Mouse (Mus musculus) adrenal gland, postnatal 4 days (tissue): ENCODE data around the gene Kbtbd4. TPM values are rescaled to one million over a fixed set of nuclear protein-coding genes. Genes with fewer than 3 reads are reported as not detected.

Experiments used
- DNase-seq, 2 experiments: peaks; one replicate each; pipeline ENCODE4 v3.0.0; 2021 to 2022; ENCODE audit warnings: low spot score in 2 of 2, mixed read lengths in 2 of 2
- total RNA-seq, 2 experiments: library from RNA; stranded (reverse); gene quantifications; 2 replicates each; pipeline ENCODE4 v1.2.3; 2021

Kbtbd4 gene
- total RNA-seq, 2 experiments from 2014 or later, result 35.6 to 37.4 TPM

DNA sequence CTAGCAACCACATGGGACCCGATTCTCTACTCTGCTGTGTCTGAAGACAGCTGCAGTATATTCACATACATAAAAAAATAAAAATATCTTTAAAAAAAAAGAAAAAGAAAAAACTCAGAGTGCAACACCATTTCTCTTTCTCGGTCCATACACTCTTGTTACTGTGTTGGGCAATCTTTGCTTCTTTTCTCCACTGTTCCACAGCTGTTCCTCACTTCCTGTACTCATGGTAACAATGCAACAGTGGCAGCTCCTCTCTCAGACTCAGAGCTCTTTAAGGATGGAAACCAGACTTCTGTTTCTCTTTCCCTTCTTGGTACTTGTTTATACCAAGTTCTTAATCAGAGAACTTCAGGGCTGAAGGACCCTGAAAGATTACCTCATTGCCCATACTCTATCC is 1.1 kb upstream of the Kbtbd4 start:
- no peak for DNase-seq

DNA sequence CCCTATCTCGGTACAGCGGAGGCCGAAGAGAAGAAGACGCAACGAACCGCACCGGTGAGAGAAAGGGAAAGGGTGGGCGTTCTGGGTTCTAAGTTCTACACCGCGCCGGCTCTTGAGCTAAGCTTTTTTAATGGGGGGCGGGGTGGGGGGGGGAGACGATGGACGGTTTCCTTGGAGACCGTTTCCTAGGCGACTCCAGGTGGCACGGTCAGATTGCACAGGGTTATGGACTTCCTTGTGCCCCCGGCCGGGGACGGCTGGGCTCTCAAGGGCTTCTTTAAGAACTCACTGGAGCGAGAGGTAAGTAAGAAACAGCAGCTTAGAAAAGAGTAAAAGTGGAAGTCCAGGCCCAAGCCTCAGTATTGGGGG is 300 bp downstream of the Kbtbd4 start:
- no peak for DNase-seq

DNA sequence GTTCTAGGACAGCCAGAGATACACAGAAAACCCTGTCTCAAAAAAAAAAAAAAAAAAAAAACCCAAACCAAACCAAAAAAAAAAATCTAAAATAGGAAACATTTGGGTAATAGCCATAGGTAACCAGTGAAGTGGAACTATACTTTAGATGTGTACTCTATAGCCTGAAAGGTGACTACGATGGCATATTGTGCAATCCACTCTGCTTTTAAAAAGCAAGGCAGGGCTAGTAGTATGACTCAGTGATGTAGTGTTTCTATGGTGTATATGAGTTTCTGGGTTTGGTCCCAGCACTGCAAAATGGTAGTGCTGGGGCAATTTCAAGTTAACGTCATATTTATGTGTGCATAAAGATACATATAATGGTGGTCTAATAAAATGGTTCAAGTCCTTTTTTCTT is 2.2 kb downstream of the Kbtbd4 start:
- no peak for DNase-seq

DNA sequence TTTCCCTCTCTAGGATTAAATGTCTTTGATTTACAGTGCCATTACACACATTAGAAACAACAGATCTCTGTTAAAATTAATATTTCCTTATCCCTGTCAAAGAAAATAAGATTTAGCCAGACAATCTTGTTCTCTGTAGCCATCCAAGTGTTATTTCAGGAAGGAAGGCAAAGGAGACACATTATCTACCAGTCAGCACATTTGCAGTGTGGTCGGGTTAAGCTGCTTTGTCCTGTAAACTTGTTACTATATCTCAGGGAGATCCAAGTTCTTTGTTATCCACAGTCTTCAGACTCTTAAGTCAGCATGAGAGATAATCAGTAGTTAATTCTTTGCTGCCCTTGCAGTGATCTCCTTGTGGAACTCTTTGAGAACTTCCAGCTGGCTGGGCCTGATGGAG is 6.3 kb downstream of the Kbtbd4 start:
- no peak for DNase-seq

DNA sequence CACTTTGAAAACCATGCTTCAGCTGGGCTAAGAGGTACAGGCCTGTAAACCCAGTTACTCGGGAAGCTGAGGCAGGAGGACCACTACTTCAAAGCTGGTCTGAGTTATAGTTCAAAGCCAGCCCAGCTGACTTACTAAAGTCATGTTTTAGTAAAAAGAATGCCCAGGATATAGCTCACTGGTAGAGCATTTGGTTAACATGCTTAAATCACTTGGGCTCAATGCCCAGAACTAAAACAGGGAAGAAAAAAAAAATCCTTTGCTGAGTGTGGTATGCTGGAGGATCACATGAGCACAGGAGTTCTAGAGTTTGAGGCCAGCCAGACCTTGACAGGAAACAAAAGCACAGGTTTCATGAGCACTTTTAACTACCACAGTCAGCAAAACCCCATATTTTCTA is 7.1 kb downstream of the Kbtbd4 start:
- DNase-seq, result no peak

DNA sequence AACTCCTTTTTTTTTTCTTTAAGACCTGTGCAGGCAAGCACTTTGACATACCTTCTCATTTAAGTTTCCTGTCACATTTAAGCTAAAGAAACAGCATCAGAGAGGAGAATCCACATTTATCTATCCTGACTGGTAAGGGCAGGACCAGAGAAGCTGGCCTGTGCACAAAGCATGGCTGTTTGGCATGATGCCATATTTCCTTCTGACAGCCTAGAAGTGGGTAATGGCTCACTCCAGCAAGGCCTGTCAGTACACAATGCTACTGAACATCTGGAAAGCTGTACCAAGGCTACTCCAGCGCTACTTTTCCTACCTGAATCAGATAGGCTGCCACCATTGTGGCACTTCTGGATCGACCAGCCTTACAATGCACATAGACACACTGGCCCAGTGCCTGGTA is 9.1 kb downstream of the Kbtbd4 start:
- DNase-seq, result no peak

DNA sequence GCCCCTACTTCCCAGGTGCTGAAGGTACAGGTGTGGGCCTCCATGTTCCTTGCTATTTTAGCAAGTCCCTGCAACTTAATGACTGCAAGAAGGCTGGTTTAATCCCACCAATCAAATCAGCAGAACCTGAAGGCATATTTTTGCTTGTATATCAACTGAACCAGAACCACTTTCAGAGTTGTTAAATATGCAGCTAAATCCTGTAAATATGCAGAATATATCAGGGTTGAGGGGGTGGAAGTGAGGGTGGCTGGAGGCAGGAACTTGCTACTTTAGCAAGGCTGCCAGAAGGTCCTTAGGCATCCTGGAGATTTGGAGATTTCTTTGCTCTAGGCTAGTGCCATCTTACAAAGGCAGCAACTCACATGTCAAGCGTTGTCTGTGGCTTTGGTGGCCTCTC is 11.0 kb downstream of the Kbtbd4 start:
- no peak for DNase-seq

DNA sequence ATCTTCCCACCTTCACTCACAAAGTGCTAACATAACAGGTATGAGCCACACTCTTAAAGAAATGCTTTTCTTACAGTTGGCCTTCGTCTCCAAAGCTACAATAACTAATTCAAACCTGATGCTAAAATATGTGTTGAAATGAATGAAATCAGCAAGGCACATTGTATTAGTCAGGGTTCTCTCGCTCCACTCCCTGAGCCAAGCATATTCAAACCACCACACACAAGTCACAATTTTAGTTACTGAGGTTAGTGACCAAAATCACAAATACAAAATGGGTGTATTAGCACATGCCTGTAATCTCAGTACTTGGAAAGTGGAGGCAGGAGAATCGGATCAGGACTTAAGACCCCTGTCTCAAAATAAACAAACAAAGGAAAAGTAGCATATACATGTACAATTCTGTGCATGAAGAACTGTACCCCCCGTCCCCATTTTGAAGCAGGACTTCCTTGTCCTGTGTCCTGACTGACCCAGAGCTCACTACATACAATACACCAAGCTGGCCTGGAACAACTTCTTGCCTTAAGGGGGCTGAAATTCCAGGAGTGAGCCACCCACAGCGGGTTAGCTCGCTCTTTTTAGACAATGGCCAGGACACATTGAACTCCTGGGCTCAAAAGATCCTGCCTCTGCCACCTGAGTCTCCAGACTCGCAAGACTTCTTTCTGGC is 12.2 kb downstream of the Kbtbd4 start:
- DNase-seq, result no peak

DNA sequence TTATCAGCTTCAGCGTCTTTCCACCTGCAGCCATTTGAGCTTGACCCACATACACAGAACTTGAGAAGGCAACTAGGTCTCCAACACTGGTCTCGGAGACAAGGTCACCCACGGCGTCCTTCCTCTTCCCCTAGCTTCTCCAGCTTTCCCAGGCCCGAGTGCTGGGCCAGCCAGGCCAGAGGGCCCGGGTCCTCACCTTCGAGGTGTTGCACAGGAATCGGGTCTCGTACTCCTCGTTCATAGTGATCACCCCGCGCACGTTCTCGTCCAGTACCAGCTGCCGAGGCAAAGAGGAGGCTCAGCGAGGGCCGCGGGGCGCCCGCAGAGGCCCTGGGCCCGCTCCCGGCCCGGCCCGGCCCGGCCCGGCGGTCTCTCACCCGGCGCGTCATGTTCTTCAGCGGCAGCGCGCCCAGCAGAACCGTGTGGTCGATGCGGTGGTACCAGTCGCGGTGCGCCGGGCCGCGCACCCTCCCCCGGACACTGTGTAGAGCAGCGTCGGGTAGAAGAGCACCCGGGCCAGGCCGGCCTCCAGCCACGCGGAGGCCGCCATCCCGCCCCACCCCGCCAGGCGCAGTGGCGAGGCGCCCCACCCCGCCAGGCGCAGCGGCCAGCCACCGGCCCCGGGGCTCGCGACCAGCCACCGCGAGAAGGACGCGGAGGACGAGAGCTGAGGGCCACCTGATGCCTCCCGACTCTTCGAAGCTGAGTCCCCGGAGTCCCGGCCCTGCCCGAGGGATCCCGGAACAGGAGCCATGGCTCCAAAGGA is 12.9 kb downstream of the Kbtbd4 start:
- DNase-seq, result peak; percentile 50

DNA sequence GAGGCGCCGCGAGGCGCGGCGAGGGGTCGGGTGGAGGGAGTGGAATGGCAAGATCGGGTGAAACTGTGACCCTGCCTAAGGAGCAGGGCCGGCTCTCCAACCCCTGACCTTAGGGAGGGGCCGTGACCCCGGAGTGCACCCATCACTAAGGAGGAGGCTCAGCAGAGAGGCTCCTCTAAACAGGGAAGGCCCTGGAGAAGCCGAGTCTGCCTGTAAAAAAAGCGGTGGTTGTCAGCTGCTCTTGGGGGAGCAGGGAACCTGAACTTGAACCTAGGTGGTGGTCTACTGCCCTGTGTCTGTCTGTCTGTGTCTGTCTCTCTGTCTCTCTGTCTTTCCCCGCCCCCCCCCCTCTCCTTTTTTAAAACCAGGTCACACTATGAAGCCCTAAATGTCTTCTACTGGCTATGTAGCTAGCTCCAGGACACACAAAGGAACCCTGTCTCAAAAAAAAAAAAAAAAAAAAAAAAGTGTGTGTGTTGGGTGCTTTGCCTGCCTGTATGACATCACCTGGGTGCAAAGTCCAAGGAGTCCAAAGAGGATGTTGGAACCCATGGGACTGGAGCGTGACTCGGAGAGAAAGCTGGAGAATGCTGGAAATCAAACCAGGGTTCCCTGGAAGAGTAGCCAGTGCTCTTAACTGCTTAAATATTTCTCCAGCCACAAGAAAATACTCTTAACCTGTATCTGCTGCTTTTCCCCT is 13.6 kb downstream of the Kbtbd4 start:
- DNase-seq, result peak in 1 of 2 experiments; percentile 12

DNA sequence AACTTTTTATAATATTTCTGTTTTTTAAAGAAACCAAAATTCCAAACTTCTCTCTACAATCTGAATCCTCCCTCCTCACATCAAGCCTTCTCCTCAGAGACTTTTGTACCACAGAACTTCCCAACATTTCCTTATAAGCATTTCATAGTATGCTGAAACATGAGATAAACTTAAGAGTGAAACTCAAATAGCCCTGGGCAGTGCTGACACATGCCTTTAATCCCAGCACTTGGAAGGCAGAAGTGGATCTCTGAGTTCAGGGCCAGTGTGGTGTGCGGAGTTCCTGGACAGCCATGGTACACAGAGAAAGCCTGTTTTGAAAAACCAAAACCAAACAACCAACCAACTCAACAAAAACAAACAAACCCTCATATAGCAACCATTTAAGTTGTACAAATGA is 16.6 kb downstream of the Kbtbd4 start:
- DNase-seq, result no peak

DNA sequence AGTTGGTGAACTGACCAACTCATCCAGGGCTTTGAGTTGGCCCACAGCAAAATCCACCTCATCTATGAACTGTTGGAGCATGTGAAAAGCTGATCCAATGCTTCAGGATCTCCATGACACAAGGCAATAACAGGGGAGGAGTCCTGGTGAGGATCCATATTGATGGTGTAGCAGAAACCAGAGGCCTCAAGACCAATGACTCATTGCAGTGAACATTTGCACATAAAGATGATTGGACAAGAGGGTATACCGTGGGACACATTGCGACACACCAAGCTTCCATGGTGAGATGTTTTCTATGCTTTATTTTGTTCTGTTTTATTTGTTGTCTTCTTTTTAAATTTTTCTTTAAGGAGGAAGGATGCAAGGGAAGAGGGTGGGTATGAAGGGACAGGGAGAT is 18.1 kb downstream of the Kbtbd4 start:
- no peak for DNase-seq

DNA sequence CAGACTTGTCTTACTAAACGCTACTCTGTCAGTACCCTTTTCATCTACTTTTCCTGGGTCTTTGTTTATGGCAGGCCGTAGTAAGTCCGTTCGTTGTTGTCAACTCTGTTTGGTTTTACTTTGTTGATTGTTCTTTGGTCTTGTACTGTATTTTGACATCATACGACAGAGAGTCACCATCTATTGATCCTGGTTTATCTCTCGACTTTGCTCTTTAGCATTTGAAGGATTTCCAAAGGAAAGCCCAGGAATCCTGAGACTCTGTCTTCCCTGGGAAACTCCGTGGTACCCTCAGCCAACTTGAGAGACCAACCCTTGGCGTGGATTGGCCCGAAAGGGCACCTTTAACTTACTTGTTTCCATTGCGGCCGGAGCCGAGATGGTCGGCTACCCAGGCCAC is 24.0 kb downstream of the Kbtbd4 start:
- no peak for DNase-seq

DNA sequence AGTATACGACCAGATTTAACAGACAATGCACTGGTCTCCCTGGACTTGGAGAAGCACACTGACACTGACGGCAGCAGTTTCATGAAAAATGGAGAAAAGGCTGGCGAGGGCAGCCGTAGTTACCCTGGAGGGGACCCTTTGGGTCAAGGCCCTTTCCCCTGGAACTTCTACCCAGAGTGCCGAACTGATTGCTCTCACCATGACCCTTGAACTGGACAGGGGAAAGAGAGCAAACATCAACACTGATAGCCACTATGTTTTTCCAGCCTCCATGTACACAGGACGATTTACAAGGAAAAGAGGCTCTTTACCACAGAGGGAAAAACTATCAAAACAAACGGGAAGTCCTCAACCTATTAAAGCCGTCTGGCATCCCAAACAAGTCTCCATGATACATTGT is 27.3 kb downstream of the Kbtbd4 start:
- DNase-seq, result no peak

DNA sequence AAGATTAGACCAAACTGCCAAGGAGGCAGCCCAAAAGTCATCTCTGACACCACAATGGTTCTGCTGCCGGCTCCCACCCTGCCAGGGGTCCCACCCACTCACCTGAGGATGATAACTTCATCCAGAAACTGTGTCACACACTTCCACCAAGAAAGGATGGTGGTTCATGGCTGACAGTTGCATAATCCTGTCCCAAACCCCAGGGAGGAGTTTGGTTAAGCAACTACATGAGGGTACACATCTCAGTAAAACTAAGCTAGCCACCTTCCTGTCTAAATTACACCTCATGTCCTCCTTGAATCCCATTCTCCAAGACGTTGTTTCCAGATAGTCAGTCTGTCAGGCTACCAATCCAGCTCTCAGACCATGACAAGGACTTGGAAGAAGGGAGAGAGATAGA is 27.7 kb downstream of the Kbtbd4 start:
- no peak for DNase-seq

DNA sequence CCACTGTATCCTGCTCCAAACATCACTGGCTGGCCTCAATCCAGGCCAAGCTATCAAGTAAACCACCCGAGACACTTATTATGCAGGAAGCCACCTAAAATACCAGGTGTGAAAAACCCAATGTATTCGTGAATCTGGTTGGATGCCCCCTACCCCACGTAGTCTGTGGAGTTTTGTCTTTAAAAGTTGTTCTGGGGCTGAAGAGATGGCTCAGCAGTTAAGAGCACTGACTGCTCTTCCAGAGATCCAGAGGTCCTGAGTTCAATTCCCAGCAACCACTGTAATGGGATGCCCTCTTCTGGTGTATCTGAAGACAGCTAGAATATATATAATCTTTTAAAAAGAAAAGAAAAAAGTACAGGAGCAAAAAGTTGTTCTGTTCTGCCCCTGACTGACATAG is 33.8 kb downstream of the Kbtbd4 start:
- no peak for DNase-seq

DNA sequence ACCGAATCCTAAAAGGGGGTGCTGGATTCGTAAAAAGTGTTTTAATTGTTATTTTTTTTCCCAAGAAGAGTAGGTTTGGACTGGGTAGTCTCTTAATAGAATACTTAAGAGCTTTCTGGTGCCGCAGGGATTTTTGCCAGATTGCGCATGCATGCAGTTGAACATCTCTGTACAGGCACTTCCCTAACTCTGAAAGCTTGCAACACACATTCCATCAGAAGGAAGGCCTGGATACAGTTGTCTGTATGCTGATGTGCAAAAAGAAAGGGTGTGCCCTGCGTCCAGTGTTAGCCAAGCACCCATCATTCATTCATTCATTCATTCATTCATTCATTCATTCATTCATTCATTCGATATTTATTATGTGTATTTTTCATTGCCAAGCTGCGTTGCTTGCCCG is 35.2 kb downstream of the Kbtbd4 start:
- DNase-seq, result no peak

DNA sequence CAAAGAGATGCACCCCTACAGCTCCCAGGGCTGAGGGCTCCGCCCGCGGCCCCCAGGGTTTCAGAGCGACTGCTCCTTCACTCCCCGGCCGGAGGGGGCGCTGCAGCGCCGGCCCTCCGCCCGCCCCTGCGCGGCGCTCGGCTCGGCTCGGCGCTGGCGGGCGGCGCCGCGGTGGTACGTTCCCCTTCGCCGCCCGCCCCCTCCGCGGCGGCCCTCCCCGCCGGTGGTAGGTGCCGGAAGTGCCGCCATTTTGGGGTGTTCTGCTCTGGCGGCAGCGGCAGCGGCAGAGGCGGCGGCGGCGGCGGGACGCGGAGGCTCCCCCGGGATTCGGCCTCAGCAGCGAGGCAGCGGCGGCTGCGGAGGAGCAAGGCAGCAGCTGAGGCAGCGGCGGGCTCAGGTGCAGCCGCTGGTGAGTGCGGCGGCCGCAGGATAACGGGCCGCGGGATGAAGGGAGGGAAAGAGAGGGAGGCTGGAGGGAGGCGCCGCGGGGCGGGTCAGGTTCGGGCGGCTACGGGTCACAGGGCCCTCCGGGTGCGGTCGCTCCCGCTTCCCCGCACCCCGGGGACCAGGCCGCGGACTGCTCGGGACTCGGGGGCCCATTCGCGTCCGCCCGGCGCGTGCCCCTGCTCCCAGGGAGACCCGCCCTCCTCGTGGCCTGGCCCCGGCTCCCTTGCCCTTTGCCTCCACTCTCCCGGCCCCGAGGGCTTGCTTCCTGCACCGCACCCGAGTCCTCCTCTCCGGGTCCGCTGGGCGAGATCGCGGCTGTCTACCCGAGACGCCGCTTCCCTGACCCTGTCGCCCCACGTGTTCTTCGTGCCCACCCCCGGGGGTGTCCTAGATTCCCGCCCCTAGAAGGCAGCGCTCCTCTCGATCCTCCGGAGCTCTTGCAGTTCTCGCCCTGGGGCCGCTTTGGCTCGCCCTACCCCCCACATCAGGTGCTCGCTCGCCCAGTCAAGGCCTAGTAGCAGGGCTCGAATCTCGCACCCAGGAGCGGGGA is 36.0 kb downstream of the Kbtbd4 start, which contains the start of gene Celf1:
Gene Celf1, plus strand, starts transcription at position 150 of the 997 bp plus-strand sequence.
- DNase-seq, result peak; percentile 51 to 71

DNA sequence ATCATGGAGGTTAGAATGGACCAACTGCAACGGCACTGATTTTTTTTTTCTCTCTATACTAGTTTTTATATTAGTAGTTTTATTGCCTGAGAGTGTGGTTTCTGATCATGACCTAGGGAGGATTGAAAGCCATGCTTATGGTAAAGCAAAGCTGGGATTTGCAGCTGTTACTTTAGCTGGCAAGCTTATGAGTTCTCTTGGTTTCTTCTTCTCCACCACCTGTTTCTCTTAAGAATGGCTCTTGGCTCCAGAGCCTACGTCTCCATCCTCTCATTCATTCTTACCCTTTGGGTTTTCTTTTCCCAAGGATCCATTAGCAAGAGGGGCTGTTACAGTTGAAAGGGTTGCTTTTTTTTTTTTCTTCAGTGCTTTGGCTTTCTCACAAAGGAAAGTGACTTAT is 37.2 kb downstream of the Kbtbd4 start:
- no peak for DNase-seq

DNA sequence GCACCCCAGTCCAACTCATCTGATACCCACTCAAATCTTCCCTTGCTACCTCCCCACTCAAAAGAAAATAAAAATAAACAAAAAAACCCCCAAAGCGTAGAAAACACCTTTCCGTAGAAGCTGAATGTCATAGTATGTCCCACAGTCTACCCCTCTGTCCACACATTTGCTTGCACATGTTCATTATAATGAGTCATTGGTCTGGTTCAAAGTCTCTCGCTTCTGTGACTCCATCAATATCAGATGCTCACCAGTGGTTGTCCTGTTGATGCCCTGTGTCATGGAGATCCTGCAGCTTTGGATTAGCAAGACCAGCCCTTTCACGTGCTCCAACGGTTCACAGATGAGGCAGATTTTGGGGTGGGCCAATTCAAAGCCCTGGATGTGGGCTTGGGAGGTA is 45.6 kb downstream of the Kbtbd4 start:
- DNase-seq, result no peak

DNA sequence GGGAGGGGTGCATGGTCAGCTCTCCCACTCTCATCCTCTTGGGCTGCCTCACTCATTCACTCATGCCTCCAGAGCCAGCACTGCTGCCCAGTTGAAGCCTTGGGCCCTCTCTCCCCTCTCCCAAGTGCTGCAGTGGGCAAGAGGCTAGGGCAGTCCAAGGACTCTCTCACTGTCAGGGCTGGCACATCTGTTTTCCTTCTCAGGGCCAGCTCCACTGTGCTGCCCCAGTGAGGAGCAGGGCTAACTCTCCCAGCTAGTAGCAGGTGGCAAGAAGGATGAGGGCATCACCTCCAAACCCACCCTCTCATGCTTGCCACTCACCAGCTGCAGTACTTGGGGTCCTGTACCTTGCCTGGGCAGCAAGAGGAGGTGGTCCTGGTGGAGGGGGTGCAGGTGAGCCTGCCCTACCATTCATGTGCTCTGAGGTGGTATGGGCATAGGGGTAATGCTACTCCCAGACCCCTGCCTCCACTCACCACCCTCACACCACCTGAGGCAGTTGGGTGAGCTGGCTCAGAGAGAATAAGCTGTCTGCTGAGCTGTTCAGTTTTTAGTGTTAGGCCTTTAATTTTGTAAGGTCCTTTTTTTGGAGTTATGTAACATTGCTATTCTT is 46.1 kb downstream of the Kbtbd4 start:
- peak in 1 of 2 experiments; percentile 3 for DNase-seq
